Mouse (Mus musculus) G1E (cell line): ENCODE results near the gene Gm28230.

ENCODE experiments used
- CTCF ChIP-seq: IDR thresholded peaks from 2 replicates; pipeline ENCODE4 v1.5.1; 2012; ENCODE audit warnings: low read depth, low read length, inconsistent platforms, mixed read lengths
- TAL1 ChIP-seq: conservative IDR thresholded peaks from 2 replicates; pipeline ENCODE4 v1.6.1; 2012; ENCODE audit warnings: low read depth, low read length, inconsistent platforms, mixed read lengths

DNA sequence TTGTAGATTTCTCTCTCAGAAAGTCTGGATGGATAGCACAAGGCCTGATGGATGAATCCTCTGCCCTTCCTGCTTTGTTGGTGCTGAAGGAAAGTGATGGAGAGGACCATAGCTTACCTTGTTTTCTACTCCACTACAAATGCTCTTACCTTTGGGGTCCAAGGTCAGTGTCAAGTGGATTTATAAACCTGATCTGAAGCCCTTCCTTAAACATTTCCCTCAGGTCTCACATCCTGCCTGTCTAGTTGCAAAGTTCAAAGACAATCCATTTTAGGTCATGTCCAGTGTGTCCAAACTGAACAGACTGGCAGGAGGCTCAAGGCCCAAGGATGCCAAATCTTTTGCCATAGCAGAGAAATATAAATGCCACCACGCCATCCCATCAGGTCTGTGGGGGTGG, 25.3 kb downstream of the Gm28230 start:
- TF ChIP-seq TAL1, result no peak
- TF ChIP-seq CTCF, result no peak
